23 mouse cellular contexts compared by ENCODE assay signal in genomic region chr11:77005881-77006280, GRCm38 (mm10).
"Had no signal": no experiment of that assay in that cellular context is flagged by ENCODE, and none has a peak within 500 bp of the region (broad histone marks: within the 10 kb centered on the region; RNA-seq: fewer than 3 reads in every experiment).

No protein-coding gene starts in this region.

- H3K36me3 ChIP-seq: heart, embryonic 10.5 days; heart, embryonic 12.5 days; hindbrain, embryonic 13.5 days; hindbrain, embryonic 15.5 days; kidney, embryonic 15.5 days; limb, embryonic 13.5 days; limb, embryonic 15.5 days; liver, embryonic 12.5 days had no signal

- H3K4me2 ChIP-seq: heart, embryonic 12.5 days; hindbrain, embryonic 13.5 days; hindbrain, embryonic 15.5 days; kidney, embryonic 15.5 days; limb, embryonic 15.5 days; liver, embryonic 12.5 days had no signal

- H3K4me1 ChIP-seq: hindbrain, embryonic 13.5 days; hindbrain, embryonic 15.5 days had no signal

- H3K4me3 ChIP-seq: heart, embryonic 10.5 days; heart, embryonic 12.5 days; hindbrain, embryonic 13.5 days; hindbrain, embryonic 15.5 days; kidney, embryonic 15.5 days; layer of hippocampus, adult 2 months; left cerebral cortex, adult 2 months; limb, embryonic 13.5 days; limb, embryonic 15.5 days; liver, embryonic 12.5 days had no signal

- DNase-seq: gastrocnemius, postnatal 14 days; heart, adult 18-20 months; heart, postnatal 10 days; heart, postnatal 36 days; kidney, adult 11 months; kidney, adult 2 months; kidney, adult 9 months; kidney, postnatal 14 days; kidney, postnatal 4 days had no signal

- H3K9ac ChIP-seq: heart, embryonic 12.5 days; hindbrain, embryonic 13.5 days; hindbrain, embryonic 15.5 days; kidney, embryonic 15.5 days; limb, embryonic 13.5 days; limb, embryonic 15.5 days; liver, embryonic 12.5 days; liver, embryonic 14.5 days had no signal

- ATAC-seq: hindbrain, postnatal 0 days; intestine, embryonic 16.5 days; liver, embryonic 12.5 days had no signal

- H3K9me3 ChIP-seq: heart, embryonic 10.5 days; heart, embryonic 12.5 days; hindbrain, embryonic 13.5 days; hindbrain, embryonic 15.5 days; kidney, embryonic 15.5 days; limb, embryonic 13.5 days; limb, embryonic 15.5 days; liver, embryonic 12.5 days had no signal

- H3K27ac ChIP-seq: heart, embryonic 10.5 days; hindbrain, embryonic 13.5 days; hindbrain, embryonic 15.5 days; hindbrain, postnatal 0 days; kidney, embryonic 15.5 days; kidney, postnatal 0 days; layer of hippocampus, adult 2 months; left cerebral cortex, adult 2 months; limb, embryonic 13.5 days; limb, embryonic 15.5 days; liver, embryonic 12.5 days; liver, embryonic 14.5 days had no signal
